Mouse (Mus musculus): ENCODE results near the gene Tnfsf13. TPM values are rescaled to one million over a fixed set of nuclear protein-coding genes. Genes with fewer than 3 reads are reported as not detected.

Tnfsf13 gene
- polyA plus RNA-seq, 1 experiment = 6.9 TPM

- 77% methylated on average over 3 of the region's 3 CpGs for WGBS
- peaks cover 7% of the 10 kb centered on the region; the same call in 1 of the 2 replicates for H3K4me1 ChIP-seq (ENCODE audit: control insufficient read depth, insufficient read depth, insufficient read length, low read length)
- H3K36me3 ChIP-seq (ENCODE audit: control insufficient read depth, insufficient read depth, low read length) = no peaks in the 10 kb centered on the region
- no peak overlapping the region for H3K27ac ChIP-seq (ENCODE audit: insufficient read depth, low read depth, low read length)
- TF ChIP-seq POLR2A (IDR thresholded peaks at IDR 0.05; ENCODE audit: low read depth, low read length) (no peak), CTCF (IDR thresholded peaks at IDR 0.05; ENCODE audit: extremely low read depth, insufficient read length, insufficient replicate concordance, low read depth, low read length) (no peak)
- H3K4me3 ChIP-seq (ENCODE audit: low read depth, low read length) = no peak overlapping the region
- H3K27me3 ChIP-seq (ENCODE audit: control insufficient read depth, insufficient read depth, low read length) = no peaks in the 10 kb centered on the region
Observed at GRCm38 (mm10) chr11:69710470-69710869, 24.9 kb upstream of the Tnfsf13 start.

GRCm38 (mm10) chr11:69709554-69710446 is 24.2 kb upstream of the Tnfsf13 start:
- no peaks in the 10 kb centered on the region for H3K27me3 ChIP-seq (ENCODE audit: control insufficient read depth, insufficient read depth, low read length)
- TF ChIP-seq POLR2A (IDR thresholded peaks at IDR 0.05; ENCODE audit: low read depth, low read length) = no peak
- no peak for TF ChIP-seq CTCF (IDR thresholded peaks at IDR 0.05; ENCODE audit: extremely low read depth, insufficient read length, insufficient replicate concordance, low read depth, low read length)
- H3K27ac ChIP-seq (ENCODE audit: insufficient read depth, low read depth, low read length) = no peak overlapping the region
- H3K4me1 ChIP-seq (ENCODE audit: control insufficient read depth, insufficient read depth, insufficient read length, low read length) = peaks cover 7% of the 10 kb centered on the region; the same call in 1 of the 2 replicates
- no peak overlapping the region for H3K4me3 ChIP-seq (ENCODE audit: low read depth, low read length)
- 71% methylated on average over 11 of the region's 11 CpGs for WGBS
- no peaks in the 10 kb centered on the region for H3K36me3 ChIP-seq (ENCODE audit: control insufficient read depth, insufficient read depth, low read length)

- Histone ChIP-seq H3K36me3 (ENCODE audit: control insufficient read depth, insufficient read depth, low read length) (no peaks in the 10 kb centered on the region), H3K4me3 (ENCODE audit: low read depth, low read length) (no peak overlapping the region), H3K27ac (ENCODE audit: insufficient read depth, low read depth, low read length) (no peak overlapping the region), H3K4me1 (ENCODE audit: control insufficient read depth, insufficient read depth, insufficient read length, low read length) (peaks cover 10% of the 10 kb centered on the region), H3K27me3 (ENCODE audit: control insufficient read depth, insufficient read depth, low read length) (no peaks in the 10 kb centered on the region)
- TF ChIP-seq POLR2A (IDR thresholded peaks at IDR 0.05; ENCODE audit: low read depth, low read length) (no peak), CTCF (IDR thresholded peaks at IDR 0.05; ENCODE audit: extremely low read depth, insufficient read length, insufficient replicate concordance, low read depth, low read length) (no peak)
- 90% methylated on average over 3 of the region's 3 CpGs for WGBS
Observed at GRCm38 (mm10) chr11:69708614-69709265, 23.2 kb upstream of the Tnfsf13 start.

- 78% methylated on average over 4 of the region's 4 CpGs for WGBS
- TF ChIP-seq CTCF (IDR thresholded peaks at IDR 0.05; ENCODE audit: extremely low read depth, insufficient read length, insufficient replicate concordance, low read depth, low read length) (no peak), POLR2A (IDR thresholded peaks at IDR 0.05; ENCODE audit: low read depth, low read length) (no peak)
- Histone ChIP-seq H3K4me3 (ENCODE audit: low read depth, low read length) (no peak overlapping the region), H3K4me1 (ENCODE audit: control insufficient read depth, insufficient read depth, insufficient read length, low read length) (peaks cover 10% of the 10 kb centered on the region), H3K27ac (ENCODE audit: insufficient read depth, low read depth, low read length) (no peak overlapping the region), H3K27me3 (ENCODE audit: control insufficient read depth, insufficient read depth, low read length) (no peaks in the 10 kb centered on the region), H3K36me3 (ENCODE audit: control insufficient read depth, insufficient read depth, low read length) (no peaks in the 10 kb centered on the region)
Observed at GRCm38 (mm10) chr11:69707873-69708381, 22.3 kb upstream of the Tnfsf13 start.

- TF ChIP-seq CTCF (IDR thresholded peaks at IDR 0.05; ENCODE audit: extremely low read depth, insufficient read length, insufficient replicate concordance, low read depth, low read length) (no peak), POLR2A (IDR thresholded peaks at IDR 0.05; ENCODE audit: low read depth, low read length) (no peak)
- 75% methylated on average over 4 of the region's 4 CpGs for WGBS
- H3K4me1 ChIP-seq (ENCODE audit: control insufficient read depth, insufficient read depth, insufficient read length, low read length) = peaks cover 10% of the 10 kb centered on the region
Observed at GRCm38 (mm10) chr11:69707480-69707847, 21.9 kb upstream of the Tnfsf13 start.

GRCm38 (mm10) chr11:69706775-69707479 is 21.3 kb upstream of the Tnfsf13 start:
- H3K36me3 ChIP-seq (ENCODE audit: control insufficient read depth, insufficient read depth, low read length) = no peaks in the 10 kb centered on the region
- 36% methylated on average over 6 of the region's 6 CpGs for WGBS
- no peak overlapping the region for H3K4me3 ChIP-seq (ENCODE audit: low read depth, low read length)
- peaks cover 10% of the 10 kb centered on the region for H3K4me1 ChIP-seq (ENCODE audit: control insufficient read depth, insufficient read depth, insufficient read length, low read length)
- H3K27ac ChIP-seq (ENCODE audit: insufficient read depth, low read depth, low read length) = no peak overlapping the region
- no peaks in the 10 kb centered on the region for H3K27me3 ChIP-seq (ENCODE audit: control insufficient read depth, insufficient read depth, low read length)
- no peak for TF ChIP-seq CTCF (IDR thresholded peaks at IDR 0.05; ENCODE audit: extremely low read depth, insufficient read length, insufficient replicate concordance, low read depth, low read length)
- TF ChIP-seq POLR2A (IDR thresholded peaks at IDR 0.05; ENCODE audit: low read depth, low read length) = no peak

More at GRCm38 (mm10) chr11:69707480-69707847, 21.9 kb upstream of the Tnfsf13 start:
- Histone ChIP-seq H3K27me3 (ENCODE audit: control insufficient read depth, insufficient read depth, low read length) (no peaks in the 10 kb centered on the region), H3K4me3 (ENCODE audit: low read depth, low read length) (no peak overlapping the region), H3K36me3 (ENCODE audit: control insufficient read depth, insufficient read depth, low read length) (no peaks in the 10 kb centered on the region), H3K27ac (ENCODE audit: insufficient read depth, low read depth, low read length) (no peak overlapping the region)

Measured in small intestine, adult 2 months (tissue).